Mouse (Mus musculus): ENCODE results near the gene Map3k14.

- TF ChIP-seq POLR2A (IDR thresholded peaks at IDR 0.05; ENCODE audit: low read depth, low read length) (no peak), CTCF (IDR thresholded peaks at IDR 0.05; ENCODE audit: extremely low read depth, insufficient read length, insufficient replicate concordance, low read depth, low read length) (no peak)
Observed at GRCm38 (mm10) chr11:103292890-103293287, 25.6 kb upstream of the Map3k14 start.

Measured in small intestine, adult 2 months (tissue).